ENCODE assay signal across 9 mouse cellular contexts in genomic region chr11:82683765-82684505, GRCm38 (mm10).
DNase-seq lines count a peak whose midpoint lies in the region; ATAC-seq and TF ChIP-seq lines count a peak whose summit lies in the region.
"Had no signal": no experiment of that assay in that cellular context is flagged by ENCODE, and none has a peak within 500 bp of the region (broad histone marks: within the 10 kb centered on the region; RNA-seq: fewer than 3 reads in every experiment).

No protein-coding gene starts in this region.

- H3K9ac ChIP-seq in kidney, embryonic 15.5 days = no peak overlapping the region
- no peak overlapping the region for H3K9ac ChIP-seq in forebrain, embryonic 16.5 days (replicated peaks; ENCODE audit: low read depth, low read length)

- H3K9me3 ChIP-seq in kidney, embryonic 15.5 days (replicated peaks) = no peaks in the 10 kb centered on the region
- no peaks in the 10 kb centered on the region for H3K9me3 ChIP-seq in forebrain, embryonic 16.5 days (ENCODE audit: control insufficient read depth, low read length)

- DNase-seq in kidney, adult 2 months = no peak
- peak; percentile 53 to 59 for DNase-seq in B cell, adult 2 months
- DNase-seq in cerebellum, adult 8-10 months = peak; percentile 86
- DNase-seq in left cerebral cortex, postnatal 14 days (ENCODE audit: low spot score in 2 of 2) = peak; percentile 25 to 44
- DNase-seq in right cerebral cortex, postnatal 14 days = peak; percentile 54
- DNase-seq in Muller cell, postnatal 12 days (ENCODE audit: inconsistent ontology term) = no peak

- peak; percentile 27; the same call in 1 of the 2 replicates for TF ChIP-seq CTCF in kidney, adult 2 months (conservative IDR thresholded peaks at IDR 0.05; ENCODE audit: insufficient read depth, insufficient read length, low read depth, low read length)

- H3K27me3 ChIP-seq in kidney, adult 2 months (replicated peaks; ENCODE audit: control insufficient read depth, insufficient read depth, low read length) = no peaks in the 10 kb centered on the region
- peaks cover 14% of the 10 kb centered on the region for H3K27me3 ChIP-seq in kidney, embryonic 15.5 days
- H3K27me3 ChIP-seq in forebrain, embryonic 16.5 days (replicated peaks; ENCODE audit: control insufficient read depth, insufficient read depth, low read length) = no peaks in the 10 kb centered on the region

- no peaks in the 10 kb centered on the region for H3K36me3 ChIP-seq in kidney, adult 2 months (ENCODE audit: control insufficient read depth, insufficient read depth, low read length)
- no peaks in the 10 kb centered on the region for H3K36me3 ChIP-seq in kidney, embryonic 15.5 days
- no peaks in the 10 kb centered on the region for H3K36me3 ChIP-seq in forebrain, embryonic 16.5 days (ENCODE audit: control insufficient read depth, insufficient read depth)
- H3K36me3 ChIP-seq: G1E had no signal

- ATAC-seq in kidney, embryonic 15.5 days (replicated peaks; ENCODE audit: low FRiP score) = no peak
- peak; percentile 78 for ATAC-seq in forebrain, embryonic 16.5 days

- H3K4me3 ChIP-seq in kidney, adult 2 months (ENCODE audit: insufficient read depth, low read depth, low read length) = no peak overlapping the region
- H3K4me3 ChIP-seq in kidney, embryonic 15.5 days (replicated peaks) = no peak overlapping the region
- H3K4me3 ChIP-seq in forebrain, embryonic 16.5 days (replicated peaks; ENCODE audit: low read length) = no peak overlapping the region

- intact Hi-C loops in left cerebral cortex, postnatal 14 days (cut with DNase I) = loop anchor here (5.0 to 10.0 kb wide), 2 partner anchors 72 to 449 kb away; no protein-coding TSS in a partner anchor

- H3K4me1 ChIP-seq in kidney, adult 2 months (ENCODE audit: control insufficient read depth, insufficient read depth, low read length) = no peaks in the 10 kb centered on the region
- peaks cover 4% of the 10 kb centered on the region; the same call in 1 of the 2 replicates for H3K4me1 ChIP-seq in kidney, embryonic 15.5 days
- peaks cover 15% of the 10 kb centered on the region for H3K4me1 ChIP-seq in forebrain, embryonic 16.5 days (replicated peaks; ENCODE audit: control insufficient read depth, insufficient read depth, low read length)

- 49% methylated on average over 12 of the region's 12 CpGs for WGBS in kidney, adult 2 months
- WGBS in kidney, embryonic 15.5 days = 46% methylated on average over 12 of the region's 12 CpGs
- WGBS in forebrain, embryonic 16.5 days = 47% methylated on average over 12 of the region's 12 CpGs

- H3K27ac ChIP-seq in kidney, adult 2 months (ENCODE audit: insufficient read depth, low read depth, low read length) = no peak overlapping the region
- no peak overlapping the region for H3K27ac ChIP-seq in kidney, embryonic 15.5 days
- no peak overlapping the region for H3K27ac ChIP-seq in forebrain, embryonic 16.5 days (ENCODE audit: low read length)

- H3K4me2 ChIP-seq in kidney, embryonic 15.5 days = no peak overlapping the region
- no peak overlapping the region for H3K4me2 ChIP-seq in forebrain, embryonic 16.5 days (ENCODE audit: low read length)

- TF ChIP-seq POLR2A in kidney, adult 2 months (IDR thresholded peaks at IDR 0.05; ENCODE audit: low read depth, low read length) = no peak

Comparison
In these comparisons a context has a peak if more than half of its experiments do, and no peak if none do; other contexts are left out.
1. DNase-seq: peak in B cell, adult 2 months (2 of 2), cerebellum, adult 8-10 months (single experiment), left cerebral cortex, postnatal 14 days (2 of 2) and right cerebral cortex, postnatal 14 days (single experiment); none in kidney, adult 2 months (single experiment) and Muller cell, postnatal 12 days (single experiment).